Mouse (Mus musculus) bone marrow, adult 2 months (tissue): ENCODE results near the gene Samd14.

Experiments used
- CTCF ChIP-seq: fragments of 200-500 bp; IDR thresholded peaks from 2 replicates; pipeline ENCODE4 v1.5.1; 2011; ENCODE audit warnings: low read length, control low read depth; ENCODE audit not compliant: control insufficient read depth, insufficient read depth
- POLR2A ChIP-seq: fragments of 200-500 bp; IDR thresholded peaks from 2 replicates; pipeline ENCODE4 v1.6.1; 2011; ENCODE audit warnings: low read depth, mild to moderate bottlenecking, control low read depth, low read length, borderline replicate concordance; ENCODE audit not compliant: control insufficient read depth

DNA sequence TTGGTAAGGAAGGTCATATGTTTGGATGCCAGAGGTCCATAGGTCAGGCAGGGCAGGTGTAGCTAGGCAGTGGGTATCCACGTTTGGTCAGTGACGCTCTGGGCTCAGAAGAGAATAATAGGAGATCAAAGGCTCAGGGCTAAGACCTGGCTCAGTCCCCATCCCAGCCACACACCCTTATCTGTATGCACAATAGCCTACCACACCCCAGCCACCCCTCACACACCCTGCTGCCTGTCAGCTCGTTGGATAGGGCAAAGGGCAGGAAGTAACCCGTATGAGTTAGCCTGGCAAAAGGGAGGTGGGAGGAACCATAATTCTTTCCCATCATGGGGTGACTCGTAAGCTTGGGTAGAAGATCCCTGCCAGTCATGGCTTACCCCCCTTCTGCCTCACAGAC is 12.1 kb upstream of the Samd14 start:
- no peak for TF ChIP-seq POLR2A
- no peak for TF ChIP-seq CTCF
